Mouse (Mus musculus) heart, postnatal 0 days (tissue): ENCODE results near the gene Dock1. TPM values are rescaled to one million over a fixed set of nuclear protein-coding genes. Genes with fewer than 3 reads are reported as not detected.

ENCODE experiments used
- ATAC-seq: fragments of 200-750 bp; cut with Nextera tagmentation; 2 replicates; pipeline ENCODE4 v1.8.0; 2017; ENCODE audit warnings: low read depth, moderate number of reproducible peaks, moderate library complexity; ENCODE audit not compliant: insufficient read depth
- DNase-seq: peaks from one replicate; pipeline ENCODE4 v3.0.0-alpha.2; 2016; ENCODE audit warnings: low spot score
- H3K27ac ChIP-seq: fragments of 300-500 bp; sonication (generic); 2 replicates; pipeline ENCODE4 v1.5.1; 2014; ENCODE audit warnings: low read depth, mild to moderate bottlenecking
- H3K27me3 ChIP-seq: fragments of 300-500 bp; sonication (generic); 2 replicates; pipeline ENCODE4 v1.6.1; 2014; ENCODE audit warnings: low read length, mixed read lengths; ENCODE audit not compliant: control insufficient read depth, insufficient read depth
- H3K36me3 ChIP-seq: fragments of 300-500 bp; sonication (generic); replicated peaks from 2 replicates; pipeline ENCODE4 v1.6.1; 2014; ENCODE audit warnings: low read length, mixed read lengths; ENCODE audit not compliant: control insufficient read depth, insufficient read depth
- H3K4me1 ChIP-seq: fragments of 300-500 bp; sonication (generic); 2 replicates; pipeline ENCODE4 v1.6.1; 2014; ENCODE audit warnings: antibody characterized with exemption; ENCODE audit not compliant: control insufficient read depth, insufficient read depth
- H3K4me2 ChIP-seq: fragments of 300-500 bp; sonication (generic); 2 replicates; pipeline ENCODE4 v1.6.1; 2014; ENCODE audit warnings: low read depth, mild to moderate bottlenecking, low read length, moderate library complexity
- H3K4me3 ChIP-seq: fragments of 300-500 bp; sonication (generic); 2 replicates; pipeline ENCODE4 v1.5.1; 2014; ENCODE audit warnings: low read depth, low read length
- H3K9ac ChIP-seq: fragments of 300-500 bp; sonication (generic); replicated peaks from 2 replicates; pipeline ENCODE4 v1.6.1; 2014; ENCODE audit warnings: low read depth, low read length, mixed read lengths
- H3K9me3 ChIP-seq: fragments of 300-500 bp; sonication (generic); replicated peaks from 2 replicates; pipeline ENCODE4 v1.6.1; 2016; ENCODE audit warnings: low read length; ENCODE audit not compliant: control insufficient read depth
- CTCF ChIP-seq: IDR thresholded peaks from 2 replicates; pipeline ENCODE4 v1.5.1; 2016; ENCODE audit warnings: antibody characterized with exemption, control low read depth, low read depth
- EP300 ChIP-seq: IDR thresholded peaks from 2 replicates; pipeline ENCODE4 v1.6.1; 2016; ENCODE audit warnings: antibody characterized with exemption, low read depth
- WGBS: fragments of 180-500 bp; shearing (Covaris S2); extraction: QIAGEN DNeasy Blood & Tissue Kit; methylation state at CpG from one replicate; pipeline ENCODE4 v1.1.7; 2014; 5-methylcytosine and 5-hydroxymethylcytosine counted together
- polyA plus RNA-seq: library from polyadenylated mRNA; unstranded; fragments of >200 nt; fragmentation: Nextera tagmentation; extraction: Ambion mirVana; gene quantifications from 2 replicates; pipeline ENCODE4 v1.2.1, GENCODE M21; 2015
- total RNA-seq: library from RNA; depleted of rRNA; stranded (reverse); fragments of >200 nt; gene quantifications from 2 replicates; pipeline ENCODE4 v1.2.3, GENCODE M21; 2014; ENCODE audit warnings: low replicate concordance; rRNA removed

Gene Dock1
- total RNA-seq: 15.2 and 38.5 TPM in 2 replicates
- polyA plus RNA-seq: 9.7 TPM in 2 replicates

GRCm38 (mm10) chr7:134670312-134671002, at the start of gene Dock1:
Gene Dock1 (plus strand): TSS chr7:134670654.
- H3K9me3 ChIP-seq: no peaks in the 10 kb centered on the region
- H3K4me2 ChIP-seq: peak within 1 kb of the TSS; percentile 85
- TF ChIP-seq CTCF (no peak), EP300 (no peak)
- H3K27ac ChIP-seq: peak within 1 kb of the TSS; percentile 83
- H3K4me3 ChIP-seq: peak within 1 kb of the TSS; percentile 70
- peak; percentile 88 for ATAC-seq
- no peaks in the 10 kb centered on the region for H3K27me3 ChIP-seq
- DNase-seq: peak; percentile 68
- H3K36me3 ChIP-seq: no peaks in the 10 kb centered on the region
- peak within 1 kb of the TSS; percentile 73 for H3K9ac ChIP-seq
- peaks cover 31% of the 10 kb centered on the region for H3K4me1 ChIP-seq
- WGBS: under 1% methylated on average over 66 of the region's 77 CpGs

- Histone ChIP-seq H3K9ac (no peak overlapping the region), H3K9me3 (no peaks in the 10 kb centered on the region), H3K4me3 (no peak overlapping the region), H3K4me1 (no peaks in the 10 kb centered on the region), H3K27ac (no peak overlapping the region), H3K4me2 (no peak overlapping the region), H3K36me3 (no peaks in the 10 kb centered on the region), H3K27me3 (no peaks in the 10 kb centered on the region)
- no peak for DNase-seq
- WGBS: 50% methylated on average over 4 of the region's 4 CpGs
- TF ChIP-seq EP300 (no peak), CTCF (no peak)
- no peak for ATAC-seq
These were observed 42.5 kb upstream of the Dock1 start for GRCm38 (mm10) chr7:134627906-134628305.

GRCm38 (mm10) chr7:134650246-134650830, 20.1 kb upstream of the Dock1 start:
- Histone ChIP-seq H3K36me3 (no peaks in the 10 kb centered on the region), H3K9me3 (no peaks in the 10 kb centered on the region), H3K27me3 (no peaks in the 10 kb centered on the region), H3K4me3 (no peak overlapping the region), H3K4me1 (no peaks in the 10 kb centered on the region), H3K4me2 (no peak overlapping the region), H3K9ac (no peak overlapping the region), H3K27ac (no peak overlapping the region)
- ATAC-seq: peak; percentile 75; the same call in 1 of the 2 replicates
- 55% methylated on average over 8 of the region's 8 CpGs for WGBS
- peak; percentile 52 for DNase-seq
- TF ChIP-seq EP300 (no peak), CTCF (no peak)

GRCm38 (mm10) chr7:134651071-134651470, 19.4 kb upstream of the Dock1 start:
- no peak overlapping the region for H3K27ac ChIP-seq
- H3K4me1 ChIP-seq: no peaks in the 10 kb centered on the region
- H3K9ac ChIP-seq: no peak overlapping the region
- no peaks in the 10 kb centered on the region for H3K27me3 ChIP-seq
- WGBS: 72% methylated on average over 3 of the region's 3 CpGs
- DNase-seq (no peak), ATAC-seq (no peak)
- H3K4me3 ChIP-seq: no peak overlapping the region
- H3K4me2 ChIP-seq: no peak overlapping the region
- TF ChIP-seq EP300 (no peak), CTCF (no peak)
- H3K36me3 ChIP-seq: no peaks in the 10 kb centered on the region
- H3K9me3 ChIP-seq: no peaks in the 10 kb centered on the region

- Histone ChIP-seq H3K27me3 (no peaks in the 10 kb centered on the region), H3K9ac (no peak overlapping the region), H3K4me2 (no peak overlapping the region), H3K27ac (no peak overlapping the region), H3K9me3 (peaks cover 5% of the 10 kb centered on the region), H3K4me3 (no peak overlapping the region), H3K4me1 (no peaks in the 10 kb centered on the region), H3K36me3 (no peaks in the 10 kb centered on the region)
- TF ChIP-seq CTCF: no peak
- no peak for TF ChIP-seq EP300
- DNase-seq (no peak), ATAC-seq (no peak)
- 6% methylated on average over 2 of the region's 2 CpGs for WGBS
These were observed 7.2 kb upstream of the Dock1 start for GRCm38 (mm10) chr7:134663241-134663640.
